Mouse (Mus musculus) liver, postnatal 0 days (tissue): ENCODE data around the gene Tcf7l2.
A peak's percentile ranks its signal among the peaks of the same experiment; 100 is the strongest.

Experiments
- CTCF ChIP-seq: sonication (generic); IDR thresholded peaks from 2 replicates; pipeline ENCODE4 v1.5.1; 2016; ENCODE audit warnings: antibody characterized with exemption, low read depth
- EP300 ChIP-seq: IDR thresholded peaks from 2 replicates; pipeline ENCODE4 v1.6.1; 2016; ENCODE audit warnings: antibody characterized with exemption, low read depth, mild to moderate bottlenecking

DNA sequence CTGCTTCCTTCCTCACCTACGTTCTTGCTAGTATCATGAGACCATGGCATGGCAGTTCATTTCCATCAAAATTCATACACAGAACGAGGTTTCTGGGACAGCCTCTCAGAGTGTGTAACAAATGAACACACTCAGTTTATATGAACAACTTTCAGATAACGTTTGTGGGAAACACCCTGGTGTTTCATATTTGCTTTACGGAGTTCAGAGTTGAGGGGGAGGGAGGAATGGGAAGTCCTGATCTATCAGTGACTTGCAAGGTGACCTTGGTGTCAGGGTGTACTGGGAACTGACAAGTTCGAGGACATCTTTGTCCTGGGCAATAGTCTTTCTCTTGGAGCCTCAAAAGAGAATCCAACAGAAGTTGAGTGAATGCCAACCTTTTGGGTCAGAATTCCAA, 197.5 kb downstream of the Tcf7l2 start:
- TF ChIP-seq CTCF, result no peak
- peak; percentile 61 for TF ChIP-seq EP300
